Mouse (Mus musculus) adrenal gland (tissue): ENCODE results near the gene Ctdnep1.

Experiments used
- intact Hi-C: fragments of 180-260 bp; cut with DNase I; formaldehyde crosslinking; loops from one replicate; pipeline ENCODE4 v1.15.1; 2025

The Ctdnep1 gene

DNA sequence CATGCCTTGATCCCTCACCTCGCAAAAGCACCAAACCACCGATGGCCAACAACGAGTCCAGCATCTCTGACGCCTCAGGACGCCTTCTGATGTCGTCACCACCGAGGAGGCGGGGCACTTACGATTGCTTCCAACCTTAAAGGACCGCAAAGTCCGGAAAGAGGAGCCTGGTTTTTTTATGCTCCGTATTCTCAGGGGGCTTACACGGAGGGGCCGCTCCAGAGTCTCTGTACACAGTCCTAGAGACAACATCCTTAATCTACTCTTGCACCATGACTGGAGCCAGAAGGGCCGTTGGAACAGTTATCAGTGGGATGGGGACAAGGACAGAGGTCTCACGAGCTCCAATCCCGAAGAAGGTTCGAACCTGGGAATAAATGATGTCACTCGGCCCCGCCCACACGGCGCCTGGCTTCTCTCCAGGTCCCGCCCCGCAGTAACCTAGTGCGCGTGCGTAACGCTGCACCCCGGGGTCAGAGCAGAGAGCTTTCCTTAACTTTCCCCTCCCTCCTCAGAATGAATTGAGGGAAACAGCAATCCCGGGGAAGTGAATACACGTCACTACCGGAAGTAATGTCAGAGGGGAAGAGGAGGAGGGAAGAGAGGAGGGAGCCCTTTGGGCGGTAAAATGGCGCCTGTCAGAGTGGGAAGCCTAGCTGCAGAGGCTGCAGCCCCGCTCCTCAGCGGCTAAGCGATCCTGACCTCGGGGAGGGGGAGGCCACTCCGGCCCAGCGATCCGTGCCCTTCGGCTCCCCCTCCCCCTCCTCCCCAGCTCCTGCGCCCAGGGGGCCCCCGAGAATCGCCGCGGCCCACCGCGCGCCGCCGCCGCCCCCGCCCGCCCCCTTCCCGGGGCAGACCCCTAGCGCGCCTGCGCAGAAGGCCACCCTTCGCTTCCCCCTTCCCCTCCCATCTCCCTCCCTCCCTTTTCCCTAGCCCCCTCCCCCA lies 488 bp upstream of the Ctdnep1 start:
- intact Hi-C loops, result no loop called here

DNA sequence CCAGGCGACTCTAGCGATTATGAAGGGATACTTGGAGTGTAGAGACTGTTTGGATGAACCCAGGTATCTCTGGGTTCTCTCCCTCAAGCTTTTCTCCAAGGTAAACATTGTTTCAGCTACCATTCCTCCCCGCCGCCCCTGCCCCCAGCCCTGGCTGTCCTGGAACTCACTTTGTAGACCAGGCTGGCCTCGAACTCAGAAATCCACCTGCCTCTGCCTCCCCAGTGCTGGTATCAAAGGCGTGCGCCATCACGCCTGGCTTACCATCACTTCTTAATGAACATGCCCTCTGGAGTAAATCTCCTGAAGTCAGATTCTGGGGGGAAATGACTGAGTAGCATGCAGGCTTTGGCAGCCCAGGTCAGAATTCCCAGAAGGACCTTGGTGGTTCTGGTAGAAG lies 1.3 kb downstream of the Ctdnep1 start, which contains the start of gene Elp5:
Gene Elp5 (minus strand): TSS at position 293 of the 400 bp plus-strand sequence.
- intact Hi-C loops, result no loop called here

DNA sequence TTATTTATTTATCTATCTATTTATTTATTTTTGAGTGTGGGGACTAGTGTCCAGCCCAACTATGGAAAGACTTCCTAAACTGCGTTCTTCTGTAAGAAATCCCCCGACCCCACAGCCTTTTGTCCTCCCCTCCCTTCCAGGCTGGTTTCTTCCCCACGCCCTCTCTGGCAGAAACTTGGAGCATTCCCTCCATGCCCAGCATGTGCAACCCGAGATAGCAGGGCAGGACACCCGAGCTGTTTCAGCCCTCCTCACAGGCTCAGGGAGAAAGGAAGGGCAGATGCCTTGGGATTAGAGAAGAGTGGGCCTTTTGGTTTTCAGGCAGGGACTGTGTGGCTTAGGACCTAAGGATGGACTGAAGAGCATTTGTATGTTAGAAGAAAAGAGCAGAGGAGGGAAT lies 1.9 kb downstream of the Ctdnep1 start:
- intact Hi-C loops, result no loop called here

DNA sequence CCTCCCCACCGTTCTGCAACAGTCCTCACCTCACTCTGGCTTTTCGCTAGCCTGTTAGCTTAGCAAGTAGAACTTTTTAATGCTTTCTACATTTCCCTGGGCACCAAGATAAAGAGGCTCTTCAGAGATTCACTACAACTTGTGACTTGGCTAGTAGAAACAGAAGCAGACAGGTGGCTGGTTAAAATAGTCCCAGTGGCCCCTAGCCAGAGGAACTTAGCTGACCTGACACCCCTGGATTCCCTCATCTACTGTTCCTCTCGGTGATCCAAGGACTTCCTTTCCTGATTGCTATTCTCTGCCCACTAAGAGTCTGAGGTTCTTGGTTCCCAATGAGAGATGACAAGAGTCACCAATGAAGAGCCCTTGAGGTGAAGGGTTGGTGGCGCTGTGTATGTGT lies 2.4 kb downstream of the Ctdnep1 start:
- intact Hi-C loops, result no loop called here

DNA sequence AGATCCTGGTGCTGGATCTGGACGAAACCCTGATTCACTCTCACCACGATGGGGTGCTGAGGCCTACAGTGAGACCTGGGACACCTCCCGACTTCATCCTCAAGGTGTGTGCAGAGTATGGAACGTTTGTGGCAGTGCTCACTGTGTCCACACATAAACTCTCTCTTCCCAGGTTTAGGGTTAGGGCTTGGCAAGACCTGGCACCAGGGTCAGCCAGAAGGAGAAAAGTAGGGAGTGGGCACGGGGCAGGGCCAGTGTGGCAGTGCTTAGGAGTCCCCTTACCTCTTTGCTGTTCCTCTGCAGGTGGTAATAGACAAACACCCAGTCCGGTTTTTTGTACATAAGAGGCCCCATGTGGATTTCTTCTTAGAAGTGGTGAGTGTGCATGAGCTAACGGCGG lies 3.5 kb downstream of the Ctdnep1 start:
- intact Hi-C loops, result no loop called here

DNA sequence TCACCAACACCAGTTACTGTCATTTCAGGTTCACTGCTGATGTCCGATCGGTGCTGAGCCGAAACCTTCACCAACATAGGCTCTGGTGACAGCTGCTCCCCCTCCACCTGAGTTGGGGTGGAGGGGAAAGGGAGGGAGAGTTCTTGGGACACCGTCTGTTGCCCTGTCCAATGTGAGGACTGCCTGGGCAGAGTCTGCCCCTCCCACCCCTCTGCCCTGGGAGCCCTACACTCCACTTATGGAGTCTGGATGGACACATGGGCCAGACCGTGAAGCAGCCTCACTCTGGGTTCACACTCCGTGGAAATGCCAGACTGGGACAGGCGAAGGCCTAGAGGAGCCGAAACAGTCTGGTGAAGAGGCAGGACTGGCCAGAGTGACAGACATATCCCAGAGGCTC lies 9.0 kb downstream of the Ctdnep1 start:
- intact Hi-C loops, result no loop called here

DNA sequence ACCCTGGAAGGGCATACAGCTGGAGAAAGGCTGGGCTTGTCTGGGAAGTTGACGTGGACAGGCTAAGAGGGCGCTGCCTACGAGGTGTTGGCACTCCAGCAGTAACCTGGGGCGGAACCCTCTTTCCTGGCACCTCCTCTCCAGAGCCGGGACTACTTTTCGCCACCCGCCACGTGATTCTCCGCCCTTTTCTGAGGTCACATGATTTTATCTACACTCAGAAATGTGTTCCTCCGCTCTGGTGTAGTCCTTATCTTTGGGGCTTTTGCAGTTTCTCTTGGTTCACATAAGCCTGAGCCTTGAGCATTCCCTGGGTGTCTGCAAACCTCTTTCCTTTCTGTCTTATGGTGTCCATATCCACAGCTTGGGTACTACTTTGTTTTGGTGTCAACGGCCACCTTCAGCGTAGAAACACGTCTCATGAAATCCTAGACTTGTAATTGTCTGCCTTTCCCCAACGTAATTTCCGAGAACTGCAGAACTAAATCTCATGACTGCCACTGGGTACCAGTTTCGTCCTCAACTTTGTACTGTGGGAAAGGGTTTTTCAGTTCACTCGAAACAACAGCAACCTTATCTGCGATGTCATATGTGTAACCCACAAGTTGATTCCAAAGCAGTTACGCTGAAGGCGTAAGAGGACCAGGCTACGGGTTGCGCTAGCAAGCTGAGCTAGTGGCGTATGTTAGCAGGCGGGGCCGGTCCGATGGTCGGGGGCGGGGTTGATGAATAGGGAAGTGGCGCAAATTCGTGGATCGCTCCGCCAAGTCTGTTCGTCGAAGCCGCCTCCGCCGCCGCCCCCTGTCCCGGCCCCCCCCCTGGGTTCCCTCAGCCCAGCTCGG lies 10.1 kb downstream of the Ctdnep1 start, which contains the start of gene Gabarap:
Gene Gabarap (plus strand): TSS at position 294 of the 842 bp plus-strand sequence.
- intact Hi-C loops, result no loop called here

DNA sequence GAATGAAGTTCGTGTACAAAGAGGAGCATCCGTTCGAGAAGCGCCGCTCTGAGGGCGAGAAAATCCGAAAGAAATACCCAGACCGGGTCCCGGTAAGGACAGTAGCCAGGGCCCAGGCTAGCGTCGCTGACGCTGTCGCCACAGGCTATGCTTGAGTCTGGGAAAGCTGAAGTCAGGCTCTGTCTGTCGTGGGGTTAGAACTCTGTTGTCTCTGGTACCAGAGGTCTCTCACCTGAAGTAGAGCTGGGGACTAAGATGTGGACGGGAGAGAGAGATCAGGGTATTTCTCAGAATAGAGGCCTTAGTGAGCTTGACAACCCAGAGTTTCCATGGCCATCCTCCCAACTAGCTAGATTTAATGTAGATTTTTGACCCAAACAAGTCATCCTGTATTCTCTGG lies 10.8 kb downstream of the Ctdnep1 start:
- intact Hi-C loops, result no loop called here

DNA sequence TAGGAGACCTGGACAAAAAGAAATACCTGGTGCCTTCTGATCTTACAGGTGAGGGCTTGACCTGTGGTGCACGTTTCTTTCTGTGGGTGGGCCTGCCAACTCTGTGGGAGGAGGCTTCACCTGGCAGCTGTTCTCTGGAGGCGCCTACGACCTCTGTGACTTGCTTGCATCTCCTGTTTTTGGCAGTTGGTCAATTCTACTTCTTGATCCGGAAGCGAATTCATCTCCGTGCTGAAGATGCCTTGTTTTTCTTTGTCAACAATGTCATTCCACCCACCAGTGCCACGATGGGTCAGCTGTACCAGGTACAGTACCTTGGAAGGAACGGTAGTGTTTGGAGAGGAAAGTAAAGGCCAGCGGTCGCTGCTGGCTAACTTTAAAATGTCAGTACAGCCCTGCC lies 11.4 kb downstream of the Ctdnep1 start:
- intact Hi-C loops, result no loop called here

DNA sequence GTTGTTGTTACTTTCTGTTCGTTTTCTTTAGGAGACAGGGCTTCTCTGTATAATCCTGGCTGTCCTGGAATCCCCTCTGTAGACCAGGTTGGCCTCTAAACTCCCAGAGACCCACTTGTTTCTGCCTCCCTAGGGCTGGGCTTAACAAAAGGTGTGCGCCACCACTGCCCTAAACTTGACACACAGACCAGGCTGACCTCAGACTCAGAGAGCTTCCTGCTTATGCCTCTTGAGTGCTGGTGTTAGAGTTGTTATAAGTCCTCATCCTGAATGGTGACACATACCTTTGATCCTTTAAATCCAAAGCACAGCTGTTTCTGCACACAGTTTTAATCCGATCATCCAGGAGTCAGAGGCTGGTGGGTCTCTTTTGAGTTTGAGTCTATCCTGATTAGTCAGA lies 12.0 kb downstream of the Ctdnep1 start:
- intact Hi-C loops, result no loop called here

DNA sequence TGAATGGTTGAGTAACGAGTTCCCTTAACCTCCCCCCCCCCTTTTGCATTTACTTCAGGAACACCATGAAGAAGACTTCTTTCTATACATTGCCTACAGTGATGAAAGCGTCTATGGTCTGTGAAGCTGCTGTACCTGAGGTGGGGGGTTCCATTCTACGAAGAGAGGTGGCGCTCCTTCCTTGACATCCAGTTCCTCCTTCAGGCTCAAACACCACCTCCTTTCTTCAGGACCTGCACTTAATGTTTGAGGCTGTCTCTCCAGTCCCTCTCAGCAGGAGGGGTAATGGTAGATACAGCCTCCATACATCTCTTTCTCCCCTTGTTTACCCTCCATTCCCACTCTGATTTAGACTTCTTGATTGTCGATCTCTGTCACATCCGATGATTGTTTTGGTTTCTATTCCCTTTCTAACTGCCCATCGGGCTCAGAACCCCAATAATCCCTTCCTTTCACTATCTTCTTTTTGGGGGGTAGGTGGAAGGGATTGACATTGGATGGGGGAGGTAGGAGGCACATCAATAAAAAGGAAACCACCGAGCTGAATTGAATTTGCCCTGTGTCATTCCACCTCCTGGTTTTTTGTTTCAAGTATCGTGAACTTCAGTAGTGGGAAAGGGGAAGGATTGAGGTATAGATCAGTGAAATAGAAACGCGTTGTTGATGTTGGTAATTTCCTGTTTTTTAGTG lies 13.6 kb downstream of the Ctdnep1 start:
- intact Hi-C loops, result no loop called here

DNA sequence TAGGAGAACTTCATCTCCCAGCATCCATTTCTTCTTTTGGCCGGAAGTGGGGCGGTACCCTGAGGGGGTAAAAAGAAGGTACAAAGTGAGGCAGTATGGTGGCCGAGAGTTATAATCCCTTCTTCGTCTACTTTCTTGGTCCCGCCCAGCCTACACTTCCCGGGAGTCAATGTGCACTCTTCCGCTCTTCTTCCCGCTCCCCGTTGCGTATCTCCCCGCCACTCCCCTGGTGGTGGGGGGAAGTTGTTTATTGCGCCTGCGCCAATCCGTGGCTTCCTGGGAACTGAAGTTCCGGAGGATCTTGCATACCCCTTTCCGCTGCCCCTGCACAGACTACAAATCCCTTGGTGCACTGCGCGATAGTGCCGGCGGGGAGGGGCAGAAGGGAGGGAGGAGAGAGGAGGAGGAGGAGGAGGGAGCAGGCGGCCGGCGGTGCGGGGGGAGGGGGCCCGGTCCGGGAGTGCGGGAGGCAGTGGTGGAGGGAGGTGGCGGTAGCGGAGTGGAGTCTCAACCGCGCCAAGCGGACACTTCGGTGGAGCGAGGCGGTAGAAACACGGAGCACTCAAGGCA lies 14.5 kb downstream of the Ctdnep1 start, which contains the start of gene Phf23:
Gene Phf23 (plus strand): TSS at position 387 of the 570 bp plus-strand sequence.
- intact Hi-C loops, result no loop called here

DNA sequence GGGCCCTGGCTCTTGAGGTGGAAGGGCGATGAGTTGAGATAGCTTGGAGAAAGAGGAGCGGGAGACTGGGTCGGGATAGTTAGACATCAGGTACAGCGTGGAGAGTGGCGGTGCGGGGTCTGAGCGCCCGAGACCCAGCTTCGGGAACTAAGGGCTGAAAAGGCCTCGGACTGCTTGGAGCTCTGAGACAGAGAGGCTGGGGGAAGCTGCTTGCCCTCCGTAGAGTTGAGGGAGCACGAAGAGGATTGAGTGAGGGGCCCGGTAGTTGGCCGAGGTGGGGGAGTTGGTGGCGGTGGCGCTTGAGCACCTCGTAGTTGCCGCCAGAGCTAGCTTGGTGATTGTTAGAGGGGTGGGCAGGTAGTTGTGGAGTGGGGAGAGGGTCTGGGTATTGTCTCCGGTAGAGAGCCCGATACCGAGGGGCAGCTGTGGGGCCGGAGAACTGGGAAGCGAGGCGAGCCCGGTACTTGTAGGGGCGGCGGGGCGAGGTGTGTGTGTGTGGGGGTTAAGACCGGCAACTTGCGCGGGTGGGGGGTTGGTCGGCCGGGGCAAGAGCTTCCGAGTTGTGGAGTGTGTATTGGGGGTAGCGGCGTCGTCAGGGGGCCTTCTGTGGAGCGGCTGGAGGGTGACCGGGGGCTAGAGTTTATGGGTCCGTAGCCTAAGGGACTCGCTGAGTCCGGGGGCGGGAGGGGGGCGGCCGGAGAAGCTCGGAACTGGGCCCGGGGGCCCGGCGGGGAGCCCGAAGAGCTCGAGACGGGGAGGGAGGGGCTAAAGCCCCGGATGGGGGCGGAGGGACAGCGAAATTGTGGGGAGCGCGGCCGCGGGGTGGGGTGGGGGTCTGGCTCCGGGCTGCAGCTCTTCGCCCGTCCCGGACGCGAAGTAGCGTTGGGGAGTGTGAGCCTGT lies 15.5 kb downstream of the Ctdnep1 start:
- intact Hi-C loops, result no loop called here

DNA sequence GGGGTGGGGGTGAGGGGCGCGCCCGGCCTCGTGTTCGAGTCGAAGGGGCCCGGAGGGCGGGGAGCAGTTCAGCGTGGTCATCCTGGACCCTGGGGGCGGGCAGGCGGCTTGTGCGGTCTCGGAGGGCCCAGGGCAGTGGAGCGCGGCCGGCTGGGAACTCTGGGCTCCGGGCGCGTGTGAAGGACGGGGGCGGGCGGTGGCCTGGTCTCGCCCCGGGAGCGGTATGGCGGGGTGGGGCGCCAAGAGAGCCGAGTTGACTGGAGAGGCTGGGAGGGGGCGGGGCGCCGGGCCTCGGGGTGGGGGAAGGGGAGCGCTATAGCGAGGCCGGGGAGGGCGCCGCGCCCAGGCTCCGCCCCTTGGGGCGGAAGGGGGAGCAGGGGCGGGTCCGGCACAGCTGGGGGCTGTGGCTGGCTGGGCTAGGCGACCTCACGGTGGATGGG lies 16.1 kb downstream of the Ctdnep1 start:
- intact Hi-C loops, result no loop called here

DNA sequence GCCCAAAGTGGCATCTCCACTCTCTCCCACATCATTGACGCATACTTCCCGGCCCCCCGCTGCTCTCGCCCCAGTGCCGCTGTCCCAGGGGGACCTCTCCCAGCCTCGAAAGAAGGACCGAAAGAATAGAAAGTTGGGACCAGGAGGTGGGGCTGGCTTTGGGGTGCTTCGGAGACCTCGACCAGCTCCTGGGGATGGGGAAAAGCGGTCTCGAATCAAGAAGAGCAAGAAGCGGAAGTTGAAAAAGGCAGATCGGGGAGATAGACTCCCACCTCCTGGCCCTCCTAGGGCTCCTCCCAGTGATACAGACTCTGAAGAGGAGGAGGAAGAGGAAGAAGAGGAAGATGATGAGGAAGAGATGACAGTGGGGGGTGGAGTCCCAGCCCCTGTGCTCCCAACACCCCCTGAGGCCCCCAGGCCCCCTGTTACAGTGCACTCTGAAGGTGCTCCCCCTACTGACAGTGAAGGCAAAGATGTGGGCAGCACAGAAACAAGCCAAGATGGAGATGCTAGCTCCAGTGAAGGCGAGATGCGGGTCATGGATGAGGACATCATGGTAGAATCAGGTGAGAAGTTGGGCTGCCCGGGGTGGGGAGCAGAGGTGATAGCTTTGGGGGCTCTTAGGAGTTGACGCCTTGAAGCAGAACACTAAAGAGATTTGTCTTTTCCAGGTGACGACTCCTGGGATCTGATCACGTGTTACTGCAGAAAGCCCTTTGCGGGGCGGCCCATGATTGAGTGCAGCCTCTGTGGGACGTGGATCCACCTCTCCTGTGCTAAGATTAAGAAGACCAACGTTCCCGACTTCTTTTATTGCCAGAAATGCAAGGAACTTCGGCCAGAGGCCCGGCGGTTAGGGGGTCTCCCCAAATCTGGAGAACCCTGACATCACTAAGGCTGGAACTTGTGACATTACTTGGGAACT lies 17.9 kb downstream of the Ctdnep1 start:
- intact Hi-C loops, result no loop called here

DNA sequence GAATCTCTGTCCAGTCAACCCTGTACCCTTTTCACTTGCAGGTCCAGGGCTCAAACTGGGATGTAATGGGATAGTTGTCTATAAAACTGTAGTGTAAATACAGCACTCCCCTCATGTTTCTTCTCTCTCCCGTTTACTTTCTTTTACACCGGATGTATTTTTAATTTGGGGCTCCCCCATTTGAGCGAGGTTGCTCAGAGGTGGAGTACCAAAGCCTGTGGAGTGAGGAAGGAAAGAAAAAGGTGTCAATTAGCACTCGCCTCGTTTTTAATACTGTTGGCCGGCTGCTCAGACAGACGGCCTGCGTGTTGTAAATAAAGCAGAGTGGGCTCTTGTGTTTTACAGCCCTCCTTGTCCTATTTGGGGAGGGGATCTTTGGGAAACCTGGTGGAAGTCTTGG lies 18.7 kb downstream of the Ctdnep1 start:
- intact Hi-C loops, result no loop called here

DNA sequence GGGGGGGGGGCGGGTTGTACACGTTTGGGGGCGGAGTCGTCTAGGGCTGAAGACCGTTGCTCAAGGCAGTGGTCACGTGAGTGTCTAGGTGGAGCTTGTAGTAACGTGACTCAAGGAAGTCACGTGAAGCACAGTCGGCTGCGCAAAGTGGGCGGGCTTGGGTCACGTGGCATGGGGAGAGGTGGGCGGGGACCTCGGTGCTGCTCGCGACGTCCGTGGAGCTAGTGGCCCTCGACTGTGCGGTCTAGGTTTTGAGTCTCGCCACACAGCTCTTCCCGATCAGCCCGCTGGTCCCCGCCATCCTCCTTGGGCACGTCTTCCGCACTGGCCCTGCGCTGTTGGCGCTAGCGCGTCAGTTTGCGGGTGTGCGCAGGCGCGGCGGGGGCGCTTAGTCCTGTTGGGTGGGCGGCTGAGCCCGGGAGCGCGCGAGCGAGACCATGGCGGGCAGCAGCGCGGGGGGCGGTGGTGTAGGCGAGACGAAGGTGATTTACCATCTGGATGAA lies 19.5 kb downstream of the Ctdnep1 start, which contains the start of gene Dvl2:
Gene Dvl2 (plus strand): TSS at position 200 of the 503 bp plus-strand sequence.
- intact Hi-C loops, result no loop called here

DNA sequence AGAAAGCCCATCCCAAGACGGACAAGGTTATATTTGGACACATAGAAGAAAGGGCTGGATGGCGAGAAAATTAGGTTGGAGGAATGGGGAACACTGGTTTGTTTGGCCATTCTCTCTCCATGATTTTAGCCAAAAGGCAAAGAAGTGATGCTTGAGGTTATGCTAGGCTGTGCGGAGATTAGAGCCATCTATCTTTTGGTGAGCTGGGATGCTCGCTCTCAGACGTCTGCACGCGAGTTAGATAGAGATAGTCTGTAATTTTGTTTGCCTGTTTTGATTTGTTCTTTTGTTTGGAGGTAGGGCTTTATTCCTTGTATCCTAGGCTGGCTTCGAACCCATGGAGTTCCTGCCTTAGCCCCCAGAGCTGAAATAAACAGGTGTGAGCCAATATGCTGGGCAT lies 20.2 kb downstream of the Ctdnep1 start:
- intact Hi-C loops, result no loop called here

DNA sequence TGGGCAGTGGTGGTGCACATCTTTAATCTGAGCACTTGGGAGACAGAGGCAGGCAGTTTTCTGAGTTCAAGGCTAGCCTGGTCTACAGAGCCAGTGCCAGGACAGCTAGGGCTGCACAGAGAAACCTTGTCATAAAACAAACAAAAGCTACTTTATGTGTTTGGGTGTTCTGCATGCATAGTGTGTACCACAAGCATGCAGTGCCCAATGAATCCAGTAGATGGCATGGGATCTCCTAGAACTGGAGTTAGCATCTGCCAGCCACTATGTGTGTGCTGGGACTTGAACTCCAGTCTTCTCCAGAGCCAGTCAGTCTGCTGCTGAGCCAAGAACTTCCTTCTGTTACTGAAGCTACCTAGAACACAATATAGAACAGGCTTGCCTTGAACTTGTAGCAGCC lies 20.9 kb downstream of the Ctdnep1 start:
- intact Hi-C loops, result no loop called here
